Comparison of ENCODE assay signal across 14 mouse cellular contexts in the genomic region with DNA sequence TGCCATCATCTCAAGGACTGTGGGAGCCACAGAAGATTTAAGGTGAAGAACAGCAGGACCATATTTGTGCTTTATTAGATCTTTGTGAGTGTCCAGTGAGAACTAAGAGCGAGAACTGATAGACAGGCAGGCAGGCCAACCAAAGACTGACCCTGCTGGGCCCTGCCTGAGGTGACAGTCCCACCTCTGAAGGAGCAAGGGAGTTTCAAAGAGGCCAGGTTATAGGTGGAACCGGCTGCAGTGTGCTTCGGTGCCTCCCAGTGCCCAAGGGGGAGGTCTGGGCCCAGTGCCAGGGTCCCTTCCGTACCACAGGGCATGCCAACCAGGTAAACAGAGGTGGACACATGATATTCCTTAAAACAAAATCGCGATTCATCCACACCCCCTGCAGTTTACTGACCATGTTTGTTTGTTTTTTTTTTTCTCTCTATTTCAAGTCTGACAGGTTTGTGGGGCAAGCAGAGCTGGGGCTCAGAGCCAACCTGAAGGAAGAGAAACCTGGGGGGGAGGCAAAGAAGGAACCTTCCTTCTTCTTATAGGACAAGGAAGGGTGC. TPM values are rescaled to one million over a fixed set of nuclear protein-coding genes. Genes with fewer than 3 reads are reported as not detected.
DNase-seq lines count a peak whose midpoint lies in the region; ATAC-seq and TF ChIP-seq lines count a peak whose summit lies in the region.
"Had no signal": no experiment of that assay in that cellular context is flagged by ENCODE, and none has a peak within 500 bp of the region (broad histone marks: within the 10 kb centered on the region; RNA-seq: fewer than 3 reads in every experiment).

No protein-coding gene starts in this region.

- no peak overlapping the region for H3K4me3 ChIP-seq in limb, embryonic 13.5 days
- H3K4me3 ChIP-seq in limb, embryonic 10.5 days: no peak overlapping the region
- H3K4me3 ChIP-seq in embryonic facial prominence, embryonic 14.5 days (ENCODE audit: low read depth, low read length): no peak overlapping the region
- H3K4me3 ChIP-seq in lung, adult 2 months (replicated peaks; ENCODE audit: extremely low read depth, low read depth, low read length): no peak overlapping the region
- H3K4me3 ChIP-seq in stomach, embryonic 16.5 days (replicated peaks; ENCODE audit: low read length): no peak overlapping the region
- no peak overlapping the region for H3K4me3 ChIP-seq in forebrain, embryonic 14.5 days (ENCODE audit: low read depth, low read length)
- H3K4me3 ChIP-seq: forebrain, embryonic 13.5 days; heart, adult 2 months; hindbrain, embryonic 15.5 days; liver, embryonic 13.5 days; midbrain, embryonic 15.5 days had no signal

- no peak for DNase-seq in limb, embryonic 10.5 days (ENCODE audit: low spot score)
- peak; percentile 59 for DNase-seq in embryonic facial prominence, embryonic 14.5 days (ENCODE audit: low spot score)
- peak; percentile 70 for DNase-seq in lung, adult 2 months
- DNase-seq in yolk sac, embryonic 10.5 days (ENCODE audit: low spot score): no peak
- DNase-seq in adrenal gland, postnatal 10 days: no peak
- no peak for DNase-seq in forebrain, embryonic 14.5 days (ENCODE audit: low spot score)
- DNase-seq: adrenal gland, adult 8-10 months; heart, adult 2 months; liver, embryonic 13.5 days had no signal

- H3K9me3 ChIP-seq in limb, embryonic 13.5 days: no peaks in the 10 kb centered on the region
- no peaks in the 10 kb centered on the region for H3K9me3 ChIP-seq in limb, embryonic 10.5 days (replicated peaks)
- no peaks in the 10 kb centered on the region for H3K9me3 ChIP-seq in embryonic facial prominence, embryonic 14.5 days (ENCODE audit: control insufficient read depth, low read length)
- H3K9me3 ChIP-seq in stomach, embryonic 16.5 days (replicated peaks; ENCODE audit: control insufficient read depth, low read length): no peaks in the 10 kb centered on the region
- no peaks in the 10 kb centered on the region for H3K9me3 ChIP-seq in forebrain, embryonic 14.5 days (replicated peaks; ENCODE audit: control insufficient read depth, low read length)
- H3K9me3 ChIP-seq: forebrain, embryonic 13.5 days; hindbrain, embryonic 15.5 days; liver, embryonic 13.5 days; midbrain, embryonic 15.5 days had no signal

- WGBS in limb, embryonic 13.5 days: 47% methylated on average over 6 of the region's 6 CpGs
- WGBS in limb, embryonic 10.5 days: 56% methylated on average over 6 of the region's 6 CpGs
- 52% methylated on average over 6 of the region's 6 CpGs for WGBS in embryonic facial prominence, embryonic 14.5 days
- WGBS in lung, adult 2 months: 38% methylated on average over 6 of the region's 6 CpGs
- 42% methylated on average over 6 of the region's 6 CpGs for WGBS in stomach, embryonic 16.5 days
- 64% methylated on average over 6 of the region's 6 CpGs for whole genome bisulfite sequencing in forebrain, embryonic 14.5 days

- ATAC-seq in limb, embryonic 13.5 days (ENCODE audit: low FRiP score, low read depth): no peak
- ATAC-seq in embryonic facial prominence, embryonic 14.5 days (ENCODE audit: low read depth): peak; percentile 38; the same call in 1 of the 2 replicates
- 0 out of 2 replicates have a peak, but pooled peaks have one; percentile 18 for ATAC-seq in stomach, embryonic 16.5 days (ENCODE audit: insufficient read depth, low FRiP score)
- ATAC-seq in forebrain, embryonic 14.5 days: no peak
- ATAC-seq: forebrain, embryonic 13.5 days; midbrain, embryonic 15.5 days had no signal

- 0 out of 2 replicates have a peak overlapping the region, but pooled peaks have one; percentile 4 for H3K9ac ChIP-seq in limb, embryonic 13.5 days
- no peak overlapping the region for H3K9ac ChIP-seq in embryonic facial prominence, embryonic 14.5 days (ENCODE audit: low read depth, low read length)
- peak overlapping the region; percentile 29; the same call in 1 of the 2 replicates for H3K9ac ChIP-seq in stomach, embryonic 16.5 days (ENCODE audit: low read length)
- H3K9ac ChIP-seq in forebrain, embryonic 14.5 days (ENCODE audit: low read length): no peak overlapping the region
- H3K9ac ChIP-seq: forebrain, embryonic 13.5 days; hindbrain, embryonic 15.5 days; liver, embryonic 13.5 days; midbrain, embryonic 15.5 days had no signal

- 0 out of 2 replicates have a peak, but pooled peaks have one; percentile 2 for TF ChIP-seq POLR2A in lung, adult 2 months (IDR thresholded peaks at IDR 0.05; ENCODE audit: borderline replicate concordance, extremely low read depth, low read depth, low read length)

- H3K4me2 ChIP-seq in limb, embryonic 13.5 days (replicated peaks): no peak overlapping the region
- no peak overlapping the region for H3K4me2 ChIP-seq in embryonic facial prominence, embryonic 14.5 days (ENCODE audit: low read depth, low read length)
- H3K4me2 ChIP-seq in stomach, embryonic 16.5 days (ENCODE audit: low read depth, low read length): peak overlapping the region; percentile 25; the same call in 1 of the 2 replicates
- H3K4me2 ChIP-seq in forebrain, embryonic 14.5 days (ENCODE audit: low read length): no peak overlapping the region
- H3K4me2 ChIP-seq: forebrain, embryonic 13.5 days; hindbrain, embryonic 15.5 days; liver, embryonic 13.5 days; midbrain, embryonic 15.5 days had no signal

- peaks cover 15% of the 10 kb centered on the region for H3K4me1 ChIP-seq in limb, embryonic 13.5 days
- H3K4me1 ChIP-seq in limb, embryonic 10.5 days: peaks cover 14% of the 10 kb centered on the region
- H3K4me1 ChIP-seq in embryonic facial prominence, embryonic 14.5 days (ENCODE audit: control insufficient read depth, insufficient read depth, low read length): peaks cover 8% of the 10 kb centered on the region; the same call in 1 of the 2 replicates
- H3K4me1 ChIP-seq in lung, adult 2 months (ENCODE audit: control insufficient read depth, insufficient read depth, low read length): peaks cover 14% of the 10 kb centered on the region
- peaks cover 26% of the 10 kb centered on the region for H3K4me1 ChIP-seq in stomach, embryonic 16.5 days (ENCODE audit: control insufficient read depth, insufficient read depth, low read length)
- H3K4me1 ChIP-seq in forebrain, embryonic 14.5 days (ENCODE audit: control insufficient read depth, insufficient read depth, low read length): no peaks in the 10 kb centered on the region

- H3K27me3 ChIP-seq in limb, embryonic 13.5 days: no peaks in the 10 kb centered on the region
- no peaks in the 10 kb centered on the region for H3K27me3 ChIP-seq in limb, embryonic 10.5 days (ENCODE audit: low read depth, poor library complexity, severe bottlenecking)
- no peaks in the 10 kb centered on the region for H3K27me3 ChIP-seq in embryonic facial prominence, embryonic 14.5 days (replicated peaks; ENCODE audit: control insufficient read depth, insufficient read depth, low read length)
- H3K27me3 ChIP-seq in stomach, embryonic 16.5 days (ENCODE audit: control insufficient read depth, insufficient read depth, low read length): no peaks in the 10 kb centered on the region
- H3K27me3 ChIP-seq in forebrain, embryonic 14.5 days (replicated peaks; ENCODE audit: control insufficient read depth, insufficient read depth, low read length): no peaks in the 10 kb centered on the region
- H3K27me3 ChIP-seq: forebrain, embryonic 13.5 days; hindbrain, embryonic 15.5 days; midbrain, embryonic 15.5 days had no signal

- no peak overlapping the region; the same call in 1 of the 2 replicates for H3K27ac ChIP-seq in limb, embryonic 13.5 days
- no peak overlapping the region for H3K27ac ChIP-seq in limb, embryonic 10.5 days
- H3K27ac ChIP-seq in embryonic facial prominence, embryonic 14.5 days (replicated peaks; ENCODE audit: low read depth, low read length): peak overlapping the region; percentile 65
- H3K27ac ChIP-seq in stomach, embryonic 16.5 days (ENCODE audit: low read length): peak overlapping the region; percentile 95
- no peak overlapping the region for H3K27ac ChIP-seq in forebrain, embryonic 14.5 days (ENCODE audit: low read depth, low read length)
- H3K27ac ChIP-seq: forebrain, embryonic 13.5 days; heart, adult 2 months; hindbrain, embryonic 15.5 days; liver, embryonic 13.5 days; midbrain, embryonic 15.5 days had no signal

- H3K36me3 ChIP-seq in limb, embryonic 13.5 days: no peaks in the 10 kb centered on the region
- H3K36me3 ChIP-seq in limb, embryonic 10.5 days: no peaks in the 10 kb centered on the region
- no peaks in the 10 kb centered on the region for H3K36me3 ChIP-seq in embryonic facial prominence, embryonic 14.5 days (ENCODE audit: control insufficient read depth, insufficient read depth, low read length)
- no peaks in the 10 kb centered on the region for H3K36me3 ChIP-seq in stomach, embryonic 16.5 days (ENCODE audit: control insufficient read depth, insufficient read depth, low read length)
- no peaks in the 10 kb centered on the region for H3K36me3 ChIP-seq in forebrain, embryonic 14.5 days (ENCODE audit: control insufficient read depth, insufficient read depth, low read length)
- H3K36me3 ChIP-seq: hindbrain, embryonic 15.5 days; liver, embryonic 13.5 days; midbrain, embryonic 15.5 days had no signal

- no peak for TF ChIP-seq CTCF in lung, adult 2 months (IDR thresholded peaks at IDR 0.05; ENCODE audit: insufficient read depth, low read length)

RNA-seq across cellular contexts. Expression of a gene that starts 6.1 kb away (rescaled TPM):
- polyA plus RNA-seq in limb, embryonic 13.5 days (2015; fragmentation: Nextera tagmentation; extraction: Ambion mirVana): 48.5 and 55.8 TPM in 2 replicates
- polyA plus RNA-seq in limb, embryonic 10.5 days (2016; fragmentation: Nextera tagmentation; extraction: Ambion mirVana): 40.9 and 47.9 TPM in 2 replicates
- polyA plus RNA-seq in embryonic facial prominence, embryonic 14.5 days (2014; fragmentation: Nextera tagmentation; extraction: Ambion mirVana): 38.4 and 39.0 TPM in 2 replicates
- 205 and 224 TPM in 2 replicates for polyA plus RNA-seq in lung, adult 2 months (2012; rRNA removed)
- polyA plus RNA-seq in stomach, embryonic 16.5 days (2015; fragmentation: Nextera tagmentation; extraction: Ambion mirVana): 108 and 139 TPM in 2 replicates
- total RNA-seq in adrenal gland, postnatal 10 days (2021): 10 to 100 TPM; 28.9 to 30.7 TPM
- polyA plus RNA-seq in forebrain, embryonic 14.5 days (2014; fragmentation: Nextera tagmentation; extraction: Ambion mirVana): 13.8 and 17.7 TPM in 2 replicates

RNA-seq across cellular contexts. Expression of a gene that starts 22.8 kb away (rescaled TPM):
- polyA plus RNA-seq in limb, embryonic 13.5 days (2015; fragmentation: Nextera tagmentation; extraction: Ambion mirVana): 20.8 and 20.9 TPM in 2 replicates
- 10.9 and 12.9 TPM in 2 replicates for polyA plus RNA-seq in limb, embryonic 10.5 days (2016; fragmentation: Nextera tagmentation; extraction: Ambion mirVana)
- 26.8 and 29.7 TPM in 2 replicates for polyA plus RNA-seq in embryonic facial prominence, embryonic 14.5 days (2014; fragmentation: Nextera tagmentation; extraction: Ambion mirVana)
- polyA plus RNA-seq in lung, adult 2 months (2012; rRNA removed): 26.3 and 37.9 TPM in 2 replicates
- 20.8 and 23.2 TPM in 2 replicates for polyA plus RNA-seq in stomach, embryonic 16.5 days (2015; fragmentation: Nextera tagmentation; extraction: Ambion mirVana)
- 10 to 100 TPM; 23.7 to 35.7 TPM for total RNA-seq in adrenal gland, postnatal 10 days (2021)
- 127 and 174 TPM in 2 replicates for polyA plus RNA-seq in forebrain, embryonic 14.5 days (2014; fragmentation: Nextera tagmentation; extraction: Ambion mirVana)

Comparison
In these comparisons a context has a peak if more than half of its experiments do, and no peak if none do; other contexts are left out.
1. ATAC-seq: peak in embryonic facial prominence, embryonic 14.5 days (single experiment) and stomach, embryonic 16.5 days (single experiment); none in limb, embryonic 13.5 days (single experiment) and forebrain, embryonic 14.5 days (single experiment).
2. H3K27ac ChIP-seq: peak in embryonic facial prominence, embryonic 14.5 days (single experiment) and stomach, embryonic 16.5 days (single experiment); none in limb, embryonic 13.5 days (single experiment), limb, embryonic 10.5 days (single experiment) and forebrain, embryonic 14.5 days (single experiment).
3. H3K9ac ChIP-seq: peak in limb, embryonic 13.5 days (single experiment) and stomach, embryonic 16.5 days (single experiment); none in embryonic facial prominence, embryonic 14.5 days (single experiment) and forebrain, embryonic 14.5 days (single experiment).
4. DNase-seq: peak in embryonic facial prominence, embryonic 14.5 days (single experiment) and lung, adult 2 months (single experiment); none in limb, embryonic 10.5 days (single experiment), yolk sac, embryonic 10.5 days (single experiment), adrenal gland, postnatal 10 days (single experiment) and forebrain, embryonic 14.5 days (single experiment).